Mouse (Mus musculus): ENCODE measurements at regions not wholly inside any gene's neighbourhood (a gene's known extent, or its start where the extent isn't known, plus 50 kb on each side); places are given as distances from the start of the nearest gene placed in this dataset.

DNA sequence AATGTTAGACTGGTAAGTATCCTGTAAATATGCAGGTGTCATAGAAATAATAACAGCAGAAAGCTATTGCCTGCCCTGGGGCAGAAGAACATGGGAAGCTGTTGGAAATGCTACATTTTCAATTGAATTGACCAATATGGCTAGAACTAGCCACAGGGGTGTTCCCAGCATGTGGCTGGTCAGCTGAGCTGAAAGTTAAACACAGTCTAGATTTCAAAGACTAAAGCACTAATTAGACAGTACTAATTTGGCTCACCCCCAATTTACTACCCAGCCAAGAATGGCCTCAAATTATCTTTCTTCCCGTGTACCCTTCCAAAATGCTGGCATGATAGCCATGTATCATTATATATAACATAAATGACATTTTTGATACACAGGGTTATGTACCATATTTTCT, 898.2 kb downstream of the Diaph3 start:
- TF ChIP-seq CTCF (IDR thresholded peaks at IDR 0.05; ENCODE audit: low read depth) (no peak), EP300 (IDR thresholded peaks at IDR 0.05; ENCODE audit: low read depth) (no peak)
